Mouse (Mus musculus): ENCODE measurements around the gene U2af1l4.

- TF ChIP-seq ZNF384 (IDR thresholded peaks at IDR 0.05; ENCODE audit: low read depth, low read length) (no peak), MAFK (IDR thresholded peaks at IDR 0.05; ENCODE audit: insufficient read depth, low read depth, low read length) (no peak), CHD2 (IDR thresholded peaks at IDR 0.05; ENCODE audit: low read depth, low read length) (no peak)
Measured at GRCm38 (mm10) chr7:30590927-30591604, 28.0 kb downstream of the U2af1l4 start.

Data from ES-E14 (cell line).